Mouse (Mus musculus) lung, adult 2 months (tissue): ENCODE measurements around the gene Foxd2. TPM values are rescaled to one million over a fixed set of nuclear protein-coding genes. Genes with fewer than 3 reads are reported as not detected.

Experiments used
- DNase-seq: peaks from one replicate; pipeline ENCODE4 v3.0.0; 2022
- H3K4me1 ChIP-seq: fragments of 200-500 bp; 2 replicates; pipeline ENCODE4 v1.6.1; 2011; ENCODE audit warnings: low read length; ENCODE audit not compliant: control insufficient read depth, insufficient read depth
- H3K4me3 ChIP-seq: fragments of 200-500 bp; replicated peaks from 2 replicates; pipeline ENCODE3; 2011; ENCODE audit warnings: low read depth, mild to moderate bottlenecking, control low read depth, low read length; ENCODE audit errors: extremely low read depth
- CTCF ChIP-seq: fragments of 200-500 bp; IDR thresholded peaks from 2 replicates; pipeline ENCODE4 v1.5.1; 2011; ENCODE audit warnings: mild to moderate bottlenecking, low read length, control low read depth; ENCODE audit not compliant: insufficient read depth
- POLR2A ChIP-seq: fragments of 200-500 bp; IDR thresholded peaks from 2 replicates; pipeline ENCODE4 v1.6.1; 2011; ENCODE audit warnings: low read depth, mild to moderate bottlenecking, control low read depth, low read length, borderline replicate concordance; ENCODE audit errors: extremely low read depth
- WGBS: fragments of 180-500 bp; shearing (Covaris S2); methylation state at CpG from one replicate; pipeline ENCODE4 v1.1.7; 2018; 5-methylcytosine and 5-hydroxymethylcytosine counted together
- polyA plus RNA-seq: library from polyadenylated mRNA; depleted of rRNA; stranded (reverse); fragments of >200 nt; gene quantifications from 2 replicates; pipeline ENCODE4 v1.2.3, GENCODE M21; 2012

Gene Foxd2
- polyA plus RNA-seq, 1 experiment, result 0.53 TPM

- TF ChIP-seq CTCF, result no peak
- no peak for TF ChIP-seq POLR2A
- Histone ChIP-seq H3K4me1 (no peaks in the 10 kb centered on the region), H3K4me3 (no peak overlapping the region)
- WGBS, result 36% methylated on average over 11 of the region's 11 CpGs
- DNase-seq, result peak; percentile 16
Measured at GRCm38 (mm10) chr4:114903422-114903782, 5.3 kb downstream of the Foxd2 start.

DNA sequence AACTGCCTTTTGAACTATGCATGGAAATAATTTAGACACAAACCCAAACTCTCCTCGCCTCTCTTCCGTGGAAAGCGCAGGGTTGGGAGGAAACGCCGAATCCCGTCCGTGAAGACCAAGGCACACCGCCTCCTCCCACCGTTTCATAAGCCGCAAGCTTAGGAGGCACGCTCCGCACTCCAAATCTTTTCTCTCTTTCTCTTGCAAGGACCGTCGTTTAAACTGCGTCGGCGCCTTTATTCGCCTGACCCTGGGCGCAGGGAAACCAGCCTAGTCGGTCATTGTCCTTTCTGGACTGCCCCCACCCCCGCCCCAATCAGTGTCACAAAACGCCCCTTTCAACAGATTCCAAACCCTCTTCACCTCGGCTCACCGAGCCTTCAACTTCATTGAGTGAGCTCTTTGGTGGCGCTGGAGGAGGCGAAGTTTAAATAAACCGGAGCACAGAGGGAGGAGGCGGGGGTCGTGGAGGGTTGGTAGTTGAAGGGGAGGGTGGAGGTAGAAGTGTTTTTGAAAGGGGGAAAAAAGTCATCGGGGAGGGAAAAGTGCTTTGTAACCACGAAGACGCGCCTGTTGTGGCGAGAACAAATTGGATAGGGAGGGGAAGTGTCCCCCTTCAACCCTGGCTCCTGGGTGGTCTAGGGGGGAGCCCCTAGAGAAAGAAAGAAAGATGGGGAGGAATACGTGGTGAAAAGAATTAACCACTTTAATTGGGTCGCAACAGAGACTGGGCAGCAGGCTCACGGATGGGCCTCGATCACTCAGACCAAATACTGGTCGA is 5.8 kb downstream of the Foxd2 start:
- no peak for DNase-seq
- WGBS, result 9% methylated on average over 39 of the region's 39 CpGs
- no peak overlapping the region for H3K4me3 ChIP-seq
- TF ChIP-seq CTCF (no peak), POLR2A (no peak)
- H3K4me1 ChIP-seq, result no peaks in the 10 kb centered on the region

- H3K4me1 ChIP-seq, result no peaks in the 10 kb centered on the region
- H3K4me3 ChIP-seq, result no peak overlapping the region
- WGBS, result 4% methylated on average over 42 of the region's 42 CpGs
- TF ChIP-seq POLR2A (no peak), CTCF (no peak)
- peak; percentile 23 for DNase-seq
Measured at GRCm38 (mm10) chr4:114901643-114902351, 6.9 kb downstream of the Foxd2 start.

DNA sequence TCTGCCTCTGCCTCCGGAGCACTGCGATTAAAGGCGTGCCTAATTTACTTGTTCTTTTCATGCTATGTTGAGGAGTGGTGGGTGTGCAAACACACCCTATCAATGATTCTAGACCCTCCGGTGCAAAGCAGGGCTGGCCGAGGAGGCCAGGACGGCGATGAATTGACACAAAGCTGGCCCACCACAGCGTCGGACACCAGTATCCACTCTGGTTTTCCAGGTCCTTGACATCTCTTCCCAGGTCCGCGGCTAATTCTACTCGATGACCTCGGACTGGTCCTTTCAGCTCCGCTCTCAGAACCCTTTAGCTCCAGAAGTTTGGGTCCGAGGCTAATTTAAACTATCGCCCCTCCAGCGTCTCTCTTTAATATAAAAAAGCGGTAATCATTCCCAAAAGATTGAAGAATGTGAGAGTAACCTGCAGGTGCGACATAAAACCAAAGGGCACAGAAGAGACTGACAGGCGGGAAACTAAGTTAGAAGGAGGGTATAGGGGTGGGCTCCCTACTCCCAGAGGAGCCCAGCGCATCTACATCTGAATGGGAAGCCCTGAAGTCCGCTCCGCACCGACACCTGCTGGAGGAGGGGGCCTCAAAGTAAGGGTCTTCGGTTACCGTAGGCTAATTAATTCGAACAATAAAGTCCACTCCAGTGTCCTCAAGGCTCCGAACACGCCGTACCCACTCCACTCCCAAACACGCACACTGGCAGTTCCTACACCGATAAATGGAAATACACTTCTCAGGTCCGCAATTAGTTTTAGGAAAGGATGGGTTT is 7.6 kb downstream of the Foxd2 start:
- no peak for DNase-seq
- TF ChIP-seq CTCF, result no peak
- TF ChIP-seq POLR2A, result no peak
- H3K4me1 ChIP-seq, result no peaks in the 10 kb centered on the region
- H3K4me3 ChIP-seq, result no peak overlapping the region
- 10% methylated on average over 33 of the region's 33 CpGs for WGBS

GRCm38 (mm10) chr4:114899885-114900284 is 8.8 kb downstream of the Foxd2 start:
- Histone ChIP-seq H3K4me1 (no peaks in the 10 kb centered on the region), H3K4me3 (no peak overlapping the region)
- DNase-seq, result no peak
- WGBS, result 34% methylated on average over 3 of the region's 3 CpGs
- TF ChIP-seq POLR2A, result no peak
- no peak for TF ChIP-seq CTCF

DNA sequence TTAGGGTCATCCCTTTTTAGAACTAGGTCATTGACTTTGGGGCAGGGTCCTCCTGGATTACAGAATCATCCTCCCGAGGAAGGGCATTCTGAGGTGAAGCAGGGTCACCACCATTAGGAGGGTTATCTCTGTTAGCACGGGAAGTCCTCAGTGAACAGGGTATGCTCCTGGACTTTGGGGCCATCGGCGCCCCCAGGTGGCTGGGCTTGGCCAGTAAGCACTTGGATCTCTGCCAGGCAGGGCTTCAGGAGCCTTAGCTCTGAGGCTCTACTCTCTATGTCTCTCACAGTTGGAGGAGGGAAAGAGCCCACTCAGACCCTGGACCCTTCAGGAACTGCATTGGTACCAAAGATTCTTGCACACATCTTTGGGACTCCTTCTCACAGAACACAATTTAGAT is 10.8 kb downstream of the Foxd2 start:
- 13% methylated on average over 4 of the region's 4 CpGs for WGBS
- Histone ChIP-seq H3K4me1 (no peaks in the 10 kb centered on the region), H3K4me3 (no peak overlapping the region)
- peak; percentile 37; the same call in 1 of the 2 replicates for TF ChIP-seq CTCF
- no peak for TF ChIP-seq POLR2A
- DNase-seq, result peak; percentile 43

DNA sequence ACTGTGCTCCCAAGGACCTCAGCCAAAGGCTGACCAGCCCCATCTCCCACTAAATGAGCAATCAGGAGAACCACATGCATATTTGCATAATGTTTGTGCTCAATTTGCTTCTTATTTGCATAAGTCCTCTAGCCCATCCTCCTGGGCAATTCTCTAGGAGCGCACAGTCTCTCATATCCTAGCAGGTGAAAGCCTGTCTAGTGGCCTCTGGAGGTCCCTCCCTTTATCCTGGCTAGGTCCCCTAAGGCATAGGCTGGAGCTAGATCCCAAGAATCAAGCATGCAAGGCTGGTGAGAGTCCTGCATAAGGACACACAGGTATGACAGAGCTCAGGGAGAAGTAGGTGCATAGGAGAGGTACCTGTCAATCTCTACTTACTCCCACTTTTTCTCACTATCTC is 26.4 kb downstream of the Foxd2 start:
- TF ChIP-seq POLR2A, result no peak
- TF ChIP-seq CTCF, result no peak
- no peaks in the 10 kb centered on the region for H3K4me1 ChIP-seq
- WGBS, result 95% methylated on average over 1 of the region's 1 CpGs
- H3K4me3 ChIP-seq, result no peak overlapping the region
- no peak for DNase-seq

DNA sequence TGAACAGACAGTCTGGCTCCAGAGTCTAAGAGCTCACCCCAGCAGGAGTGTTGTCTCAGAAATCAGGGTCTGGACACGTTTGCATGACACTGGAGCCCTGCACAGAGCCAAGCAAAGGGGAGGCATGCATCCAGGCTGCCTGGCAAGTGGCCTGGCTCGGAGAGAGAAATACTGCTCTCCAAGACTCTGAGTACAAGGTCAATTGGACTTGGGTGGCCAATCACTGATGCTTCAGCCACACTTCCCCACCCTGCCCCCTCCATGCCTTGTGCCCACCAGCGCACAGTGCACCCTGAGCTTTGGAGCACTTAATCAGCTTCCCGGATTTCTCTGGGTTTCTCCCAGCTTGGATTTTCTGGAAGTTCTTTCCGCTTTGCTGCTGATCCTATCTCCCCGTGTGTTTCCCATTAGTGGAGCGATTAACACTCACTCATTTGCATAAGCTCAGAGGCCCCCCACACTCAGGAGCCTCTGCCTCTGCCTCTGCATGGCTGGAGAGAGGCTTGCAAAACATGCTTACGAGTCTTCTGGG is 32.2 kb downstream of the Foxd2 start:
- TF ChIP-seq CTCF (no peak), POLR2A (no peak)
- WGBS, result 36% methylated on average over 8 of the region's 8 CpGs
- no peaks in the 10 kb centered on the region for H3K4me1 ChIP-seq
- DNase-seq, result no peak
- H3K4me3 ChIP-seq, result no peak overlapping the region
